Mouse (Mus musculus): ENCODE results near the gene Tmcc2. TPM values are rescaled to one million over a fixed set of nuclear protein-coding genes. Genes with fewer than 3 reads are reported as not detected.
"Not testable (repeated sequence)": the region's sequence is repeated elsewhere in the genome, so short reads cannot be mapped to it uniquely, and the experiment has no call there.

Tmcc2 gene
- polyA plus RNA-seq, 1 experiment from 2014 or later, result 18.2 TPM

DNA sequence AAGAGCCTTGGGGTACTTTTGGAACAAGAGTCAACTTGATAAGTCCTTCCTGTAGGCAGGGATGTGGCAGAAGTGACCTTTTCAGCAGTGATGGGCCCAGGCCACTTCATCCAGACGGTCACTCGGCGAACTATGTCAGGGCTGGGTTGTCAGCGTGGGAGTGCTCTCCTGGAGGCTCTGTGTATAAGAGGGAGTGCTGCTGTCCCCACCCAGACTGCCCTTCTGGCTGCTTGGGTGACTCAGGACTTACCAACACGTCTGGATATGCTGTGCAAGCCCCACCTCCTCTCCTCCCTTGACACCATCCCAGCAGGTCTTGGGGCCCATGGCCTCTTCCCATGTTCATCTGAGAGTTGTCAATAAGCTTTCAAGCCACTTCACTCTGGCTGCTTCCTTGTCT lies 37.7 kb downstream of the Tmcc2 start:
- WGBS, result 75% methylated on average over 5 of the region's 5 CpGs
- no peak overlapping the region for H3K4me3 ChIP-seq (ENCODE audit: low read depth, low read length)
- H3K27me3 ChIP-seq (replicated peaks; ENCODE audit: control insufficient read depth, insufficient read depth, low read length), result no peaks in the 10 kb centered on the region
- peaks cover 23% of the 10 kb centered on the region for H3K36me3 ChIP-seq (ENCODE audit: control insufficient read depth, insufficient read depth, low read length)
- H3K4me2 ChIP-seq (ENCODE audit: low read length), result no peak overlapping the region
- H3K9me3 ChIP-seq (replicated peaks; ENCODE audit: control insufficient read depth, low read length), result no peaks in the 10 kb centered on the region
- ATAC-seq, result no peak
- 0 out of 2 replicates have a peak, but pooled peaks cover 2% of the 10 kb centered on the region for H3K4me1 ChIP-seq (ENCODE audit: control insufficient read depth, insufficient read depth, low read length)
- H3K9ac ChIP-seq (ENCODE audit: low read length), result no peak overlapping the region
- H3K27ac ChIP-seq (ENCODE audit: low read depth, low read length), result no peak overlapping the region
- no peak for DNase-seq (ENCODE audit: low spot score)

DNA sequence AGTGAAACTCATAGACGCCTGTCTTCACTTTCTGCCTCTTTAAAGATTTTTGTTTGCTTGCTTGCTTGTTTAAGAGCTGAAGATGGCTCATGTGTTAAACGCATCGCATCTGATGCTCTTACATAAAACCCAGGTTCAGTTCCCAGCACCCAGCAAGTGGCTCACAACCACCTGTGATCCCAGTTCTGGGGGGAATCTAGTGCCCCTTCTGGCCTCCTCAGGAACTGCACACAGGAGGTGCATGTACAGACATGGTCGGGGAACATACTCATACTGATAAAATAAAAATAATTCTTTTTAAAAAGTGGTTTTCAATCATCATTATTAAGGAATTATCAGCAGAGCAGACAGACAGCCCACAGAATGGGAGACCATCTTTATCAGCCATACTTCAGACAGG lies 40.0 kb downstream of the Tmcc2 start:
- DNase-seq (ENCODE audit: low spot score), result no peak
- Histone ChIP-seq H3K9ac (ENCODE audit: low read length) (no peak overlapping the region), H3K27ac (ENCODE audit: low read depth, low read length) (no peak overlapping the region), H3K4me2 (ENCODE audit: low read length) (no peak overlapping the region), H3K4me3 (ENCODE audit: low read depth, low read length) (no peak overlapping the region), H3K4me1 (ENCODE audit: control insufficient read depth, insufficient read depth, low read length) (0 out of 2 replicates have a peak, but pooled peaks cover 2% of the 10 kb centered on the region), H3K9me3 (replicated peaks; ENCODE audit: control insufficient read depth, low read length) (no peaks in the 10 kb centered on the region), H3K36me3 (ENCODE audit: control insufficient read depth, insufficient read depth, low read length) (0 out of 2 replicates have a peak, but pooled peaks cover 1% of the 10 kb centered on the region), H3K27me3 (replicated peaks; ENCODE audit: control insufficient read depth, insufficient read depth, low read length) (no peaks in the 10 kb centered on the region)
- no peak for ATAC-seq
- 95% methylated on average over 4 of the region's 4 CpGs for WGBS

DNA sequence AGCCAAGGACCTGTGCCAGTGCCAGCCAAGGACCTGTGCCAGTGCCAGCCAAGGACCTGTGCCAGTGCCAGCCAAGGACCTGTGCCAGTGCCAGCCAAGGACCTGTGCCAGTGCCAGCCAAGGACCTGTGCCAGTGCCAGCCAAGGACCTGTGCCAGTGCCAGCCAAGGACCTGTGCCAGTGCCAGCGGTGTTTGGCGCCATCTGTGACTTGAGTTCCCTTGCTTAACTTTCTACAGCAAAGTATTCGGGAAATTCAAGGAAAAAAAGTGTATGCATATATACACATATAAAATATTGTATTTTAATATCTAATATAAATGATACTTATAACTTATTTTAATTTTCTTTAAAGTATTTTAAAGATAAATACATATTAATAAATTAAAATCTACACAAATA lies 41.5 kb downstream of the Tmcc2 start:
- H3K36me3 ChIP-seq (ENCODE audit: control insufficient read depth, insufficient read depth, low read length); H3K27me3 ChIP-seq (replicated peaks; ENCODE audit: control insufficient read depth, insufficient read depth, low read length); H3K4me2 ChIP-seq (ENCODE audit: low read length); H3K4me3 ChIP-seq (ENCODE audit: low read depth, low read length); ATAC-seq; H3K4me1 ChIP-seq (ENCODE audit: control insufficient read depth, insufficient read depth, low read length); DNase-seq (ENCODE audit: low spot score); H3K9me3 ChIP-seq (replicated peaks; ENCODE audit: control insufficient read depth, low read length); H3K27ac ChIP-seq (ENCODE audit: low read depth, low read length); H3K9ac ChIP-seq (ENCODE audit: low read length): not testable (repeated sequence)
- 85% methylated on average over 3 of the region's 3 CpGs for WGBS

DNA sequence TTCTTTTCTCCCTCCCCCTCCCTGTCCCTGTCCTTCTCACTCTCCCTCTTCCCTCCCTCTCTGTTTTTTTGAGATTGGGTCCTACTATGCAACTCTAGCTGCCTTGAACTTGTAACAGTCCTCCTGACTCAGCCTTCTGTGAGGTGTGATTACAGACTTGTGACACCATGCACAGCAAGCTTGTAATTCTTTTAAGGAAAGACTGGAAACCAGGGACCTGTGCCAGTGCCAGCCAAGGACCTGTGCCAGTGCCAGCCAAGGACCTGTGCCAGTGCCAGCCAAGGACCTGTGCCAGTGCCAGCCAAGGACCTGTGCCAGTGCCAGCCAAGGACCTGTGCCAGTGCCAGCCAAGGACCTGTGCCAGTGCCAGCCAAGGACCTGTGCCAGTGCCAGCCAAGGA lies 42.0 kb downstream of the Tmcc2 start:
- not testable (repeated sequence) for DNase-seq (ENCODE audit: low spot score); H3K27ac ChIP-seq (ENCODE audit: low read depth, low read length); H3K4me3 ChIP-seq (ENCODE audit: low read depth, low read length); H3K36me3 ChIP-seq (ENCODE audit: control insufficient read depth, insufficient read depth, low read length); H3K27me3 ChIP-seq (replicated peaks; ENCODE audit: control insufficient read depth, insufficient read depth, low read length); H3K4me1 ChIP-seq (ENCODE audit: control insufficient read depth, insufficient read depth, low read length); H3K9ac ChIP-seq (ENCODE audit: low read length); ATAC-seq; H3K4me2 ChIP-seq (ENCODE audit: low read length); H3K9me3 ChIP-seq (replicated peaks; ENCODE audit: control insufficient read depth, low read length)

DNA sequence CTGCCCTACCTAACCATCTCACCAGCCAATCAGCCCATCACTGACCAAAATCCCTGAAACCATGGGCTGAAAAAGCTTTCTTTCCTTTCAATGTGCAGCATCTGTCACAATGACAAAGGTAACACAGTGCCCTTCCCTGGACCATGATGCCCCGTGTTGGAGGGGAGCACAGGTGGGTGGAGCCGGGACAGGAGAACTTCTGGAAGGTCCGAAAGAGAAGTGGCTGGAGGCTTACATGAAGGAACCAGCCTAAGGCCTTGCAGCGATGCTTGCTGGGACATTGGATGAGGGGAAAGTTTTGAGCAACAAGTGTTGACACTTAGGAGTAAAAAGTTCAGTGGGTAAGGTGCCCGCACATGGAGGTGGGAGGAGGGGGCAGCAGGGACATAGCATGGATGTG lies 42.7 kb downstream of the Tmcc2 start:
- ATAC-seq, result no peak
- DNase-seq (ENCODE audit: low spot score), result no peak
- Histone ChIP-seq H3K27ac (ENCODE audit: low read depth, low read length) (no peak overlapping the region), H3K36me3 (ENCODE audit: control insufficient read depth, insufficient read depth, low read length) (no peaks in the 10 kb centered on the region), H3K4me1 (ENCODE audit: control insufficient read depth, insufficient read depth, low read length) (no peaks in the 10 kb centered on the region), H3K4me2 (ENCODE audit: low read length) (no peak overlapping the region), H3K9ac (ENCODE audit: low read length) (no peak overlapping the region), H3K4me3 (ENCODE audit: low read depth, low read length) (no peak overlapping the region), H3K9me3 (replicated peaks; ENCODE audit: control insufficient read depth, low read length) (no peaks in the 10 kb centered on the region), H3K27me3 (replicated peaks; ENCODE audit: control insufficient read depth, insufficient read depth, low read length) (no peaks in the 10 kb centered on the region)
- WGBS, result 83% methylated on average over 5 of the region's 5 CpGs

DNA sequence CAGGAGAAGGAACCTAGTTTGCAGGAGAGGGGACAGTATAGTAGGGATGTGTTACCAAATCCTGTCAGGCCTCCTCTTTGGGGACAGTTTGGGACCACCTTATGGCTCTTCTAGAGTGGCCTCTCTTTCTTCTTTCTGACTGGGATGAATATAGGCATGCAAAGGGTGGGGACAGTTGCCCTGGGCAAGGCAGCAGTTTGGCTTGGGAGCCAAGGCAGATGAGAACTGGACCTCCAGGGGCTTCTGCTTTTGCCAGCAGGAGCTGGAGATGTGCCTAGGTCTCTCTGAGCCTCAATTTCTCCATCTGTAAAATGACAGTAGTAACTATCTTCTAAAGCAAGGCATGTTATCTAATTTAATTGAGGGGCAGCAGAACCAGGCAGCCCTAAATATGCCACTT lies 44.1 kb downstream of the Tmcc2 start:
- no peak overlapping the region for H3K27ac ChIP-seq (ENCODE audit: low read depth, low read length)
- H3K9me3 ChIP-seq (replicated peaks; ENCODE audit: control insufficient read depth, low read length), result no peaks in the 10 kb centered on the region
- no peaks in the 10 kb centered on the region for H3K36me3 ChIP-seq (ENCODE audit: control insufficient read depth, insufficient read depth, low read length)
- H3K27me3 ChIP-seq (replicated peaks; ENCODE audit: control insufficient read depth, insufficient read depth, low read length), result no peaks in the 10 kb centered on the region
- DNase-seq (ENCODE audit: low spot score) (no peak), ATAC-seq (no peak)
- H3K4me3 ChIP-seq (ENCODE audit: low read depth, low read length), result no peak overlapping the region
- no peak overlapping the region for H3K4me2 ChIP-seq (ENCODE audit: low read length)
- no peak overlapping the region for H3K9ac ChIP-seq (ENCODE audit: low read length)
- no peaks in the 10 kb centered on the region for H3K4me1 ChIP-seq (ENCODE audit: control insufficient read depth, insufficient read depth, low read length)

DNA sequence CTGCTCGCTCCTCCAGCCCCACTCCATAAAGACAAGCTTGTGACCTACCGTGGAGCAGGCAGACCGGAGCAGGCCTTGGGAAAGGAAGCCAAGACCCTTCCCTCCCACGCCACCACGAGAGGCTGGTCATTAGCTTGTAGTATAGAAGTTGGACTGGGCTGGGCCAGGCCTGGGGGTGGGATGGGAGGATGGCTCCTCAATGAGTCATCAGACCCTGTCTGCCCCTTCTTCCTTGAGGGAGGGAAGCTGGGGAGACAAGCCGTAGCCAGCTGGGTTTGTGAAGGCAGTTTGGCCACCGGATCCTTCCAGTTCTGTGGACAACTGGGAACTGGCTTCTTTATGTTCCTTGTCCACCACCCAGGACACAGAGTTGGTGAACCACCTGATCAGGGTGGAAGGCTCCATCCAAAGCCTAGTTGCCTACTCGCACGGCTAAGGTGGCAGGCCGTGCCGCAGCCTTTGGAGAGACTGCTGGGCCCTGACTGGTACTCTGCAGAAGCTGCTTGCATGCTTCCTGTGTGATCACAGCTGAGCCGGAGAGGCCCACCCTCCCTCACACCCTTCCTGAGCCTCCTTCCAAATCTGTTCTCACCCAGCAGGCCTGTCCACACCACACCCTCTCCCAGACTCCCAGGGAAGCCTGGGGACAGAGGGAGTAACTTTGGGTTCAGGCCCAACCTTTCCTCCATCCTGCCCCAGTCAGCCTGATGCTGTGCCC lies 44.8 kb downstream of the Tmcc2 start:
- Histone ChIP-seq H3K27ac (ENCODE audit: low read depth, low read length) (no peak overlapping the region), H3K4me1 (ENCODE audit: control insufficient read depth, insufficient read depth, low read length) (no peaks in the 10 kb centered on the region), H3K27me3 (replicated peaks; ENCODE audit: control insufficient read depth, insufficient read depth, low read length) (no peaks in the 10 kb centered on the region), H3K36me3 (ENCODE audit: control insufficient read depth, insufficient read depth, low read length) (no peaks in the 10 kb centered on the region), H3K9me3 (replicated peaks; ENCODE audit: control insufficient read depth, low read length) (no peaks in the 10 kb centered on the region), H3K4me3 (ENCODE audit: low read depth, low read length) (no peak overlapping the region), H3K4me2 (ENCODE audit: low read length) (no peak overlapping the region), H3K9ac (ENCODE audit: low read length) (no peak overlapping the region)
- ATAC-seq (no peak), DNase-seq (ENCODE audit: low spot score) (no peak)
- 91% methylated on average over 12 of the region's 12 CpGs for WGBS

DNA sequence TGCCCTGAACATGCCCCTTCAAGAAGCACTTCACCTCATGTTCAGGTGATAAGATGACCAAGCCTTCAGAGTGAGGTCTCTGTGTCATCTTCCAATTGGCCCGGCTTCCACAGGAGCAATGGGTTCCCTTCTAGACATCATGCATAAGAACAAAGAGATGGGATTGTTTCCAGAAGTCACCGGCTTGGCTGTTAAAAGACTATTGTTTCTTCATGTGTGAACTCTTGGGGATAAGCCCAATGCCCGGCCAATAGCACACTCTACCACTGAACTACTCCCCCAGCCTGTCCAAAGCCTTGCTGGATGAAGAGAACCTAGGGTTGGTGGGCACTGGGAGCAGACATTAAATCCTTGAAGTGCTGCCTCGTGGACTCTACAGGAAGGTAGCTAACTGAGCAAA lies 45.6 kb downstream of the Tmcc2 start:
- H3K9ac ChIP-seq (ENCODE audit: low read length), result no peak overlapping the region
- H3K4me2 ChIP-seq (ENCODE audit: low read length), result no peak overlapping the region
- DNase-seq (ENCODE audit: low spot score) (no peak), ATAC-seq (no peak)
- H3K27ac ChIP-seq (ENCODE audit: low read depth, low read length), result no peak overlapping the region
- WGBS, result 82% methylated on average over 4 of the region's 4 CpGs
- H3K4me1 ChIP-seq (ENCODE audit: control insufficient read depth, insufficient read depth, low read length), result no peaks in the 10 kb centered on the region
- H3K27me3 ChIP-seq (replicated peaks; ENCODE audit: control insufficient read depth, insufficient read depth, low read length), result no peaks in the 10 kb centered on the region
- no peaks in the 10 kb centered on the region for H3K36me3 ChIP-seq (ENCODE audit: control insufficient read depth, insufficient read depth, low read length)
- H3K4me3 ChIP-seq (ENCODE audit: low read depth, low read length), result no peak overlapping the region
- no peaks in the 10 kb centered on the region for H3K9me3 ChIP-seq (replicated peaks; ENCODE audit: control insufficient read depth, low read length)

DNA sequence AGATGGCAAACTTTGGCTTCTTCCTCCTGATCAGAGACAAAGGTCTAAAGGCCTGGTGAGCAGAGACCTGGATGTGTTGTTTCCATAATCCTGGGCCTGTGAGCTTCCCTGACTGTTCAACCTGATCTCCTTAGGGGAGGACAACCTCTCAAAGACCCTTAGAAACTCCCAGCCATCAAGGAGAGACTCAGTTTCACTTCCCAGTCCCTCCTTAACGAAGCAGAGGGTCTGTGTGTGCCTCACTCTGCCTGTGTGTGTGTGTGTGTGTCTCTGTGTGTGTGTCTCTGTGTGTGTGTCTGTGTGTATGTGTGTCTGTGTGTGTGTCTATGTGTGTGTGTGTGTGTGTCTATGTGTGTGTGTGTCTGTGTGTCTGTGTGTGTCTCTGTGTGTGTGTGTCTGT lies 47.4 kb downstream of the Tmcc2 start:
- Histone ChIP-seq H3K9ac (ENCODE audit: low read length) (no peak overlapping the region), H3K4me1 (ENCODE audit: control insufficient read depth, insufficient read depth, low read length) (no peaks in the 10 kb centered on the region), H3K4me2 (ENCODE audit: low read length) (no peak overlapping the region), H3K9me3 (replicated peaks; ENCODE audit: control insufficient read depth, low read length) (no peaks in the 10 kb centered on the region), H3K4me3 (ENCODE audit: low read depth, low read length) (no peak overlapping the region), H3K36me3 (ENCODE audit: control insufficient read depth, insufficient read depth, low read length) (no peaks in the 10 kb centered on the region), H3K27me3 (replicated peaks; ENCODE audit: control insufficient read depth, insufficient read depth, low read length) (no peaks in the 10 kb centered on the region), H3K27ac (ENCODE audit: low read depth, low read length) (no peak overlapping the region)
- DNase-seq (ENCODE audit: low spot score) (no peak), ATAC-seq (no peak)
- WGBS, result 68% methylated on average over 1 of the region's 1 CpGs
